Mouse (Mus musculus) large intestine, adult 2 months (tissue): ENCODE measurements at regions not wholly inside any gene's neighbourhood (a gene's known extent, or its start where the extent isn't known, plus 50 kb on each side); places are given as distances from the start of the nearest gene placed in this dataset.
A peak's percentile ranks its signal among the peaks of the same experiment; 100 is the strongest.

ENCODE experiments used
- DNase-seq: peaks from one replicate; pipeline ENCODE4 v3.0.0-alpha.2; 2012; ENCODE audit warnings: low read depth, low spot score
- WGBS: fragments of 180-500 bp; shearing (Covaris S2); methylation state at CpG from one replicate; pipeline ENCODE4 v1.1.7; 2018; 5-methylcytosine and 5-hydroxymethylcytosine counted together

GRCm38 (mm10) chr15:46592868-46593267, 6458.7 kb downstream of the 9330182O14Rik start:
- no peak for DNase-seq
- 18% methylated on average over 2 of the region's 2 CpGs for WGBS

GRCm38 (mm10) chr15:46598328-46598727, 6464.2 kb downstream of the 9330182O14Rik start:
- DNase-seq = no peak
- WGBS = 38% methylated on average over 1 of the region's 1 CpGs

- 42% methylated on average over 4 of the region's 4 CpGs for WGBS
- DNase-seq = peak; percentile 21
These were observed 6489.4 kb downstream of the 9330182O14Rik start for GRCm38 (mm10) chr15:46623431-46624029.

GRCm38 (mm10) chr15:46625001-46625632, 6491.0 kb downstream of the 9330182O14Rik start:
- no peak for DNase-seq
- 80% methylated on average over 4 of the region's 4 CpGs for WGBS
